Mouse (Mus musculus): ENCODE results near the gene Tmem119.

DNA sequence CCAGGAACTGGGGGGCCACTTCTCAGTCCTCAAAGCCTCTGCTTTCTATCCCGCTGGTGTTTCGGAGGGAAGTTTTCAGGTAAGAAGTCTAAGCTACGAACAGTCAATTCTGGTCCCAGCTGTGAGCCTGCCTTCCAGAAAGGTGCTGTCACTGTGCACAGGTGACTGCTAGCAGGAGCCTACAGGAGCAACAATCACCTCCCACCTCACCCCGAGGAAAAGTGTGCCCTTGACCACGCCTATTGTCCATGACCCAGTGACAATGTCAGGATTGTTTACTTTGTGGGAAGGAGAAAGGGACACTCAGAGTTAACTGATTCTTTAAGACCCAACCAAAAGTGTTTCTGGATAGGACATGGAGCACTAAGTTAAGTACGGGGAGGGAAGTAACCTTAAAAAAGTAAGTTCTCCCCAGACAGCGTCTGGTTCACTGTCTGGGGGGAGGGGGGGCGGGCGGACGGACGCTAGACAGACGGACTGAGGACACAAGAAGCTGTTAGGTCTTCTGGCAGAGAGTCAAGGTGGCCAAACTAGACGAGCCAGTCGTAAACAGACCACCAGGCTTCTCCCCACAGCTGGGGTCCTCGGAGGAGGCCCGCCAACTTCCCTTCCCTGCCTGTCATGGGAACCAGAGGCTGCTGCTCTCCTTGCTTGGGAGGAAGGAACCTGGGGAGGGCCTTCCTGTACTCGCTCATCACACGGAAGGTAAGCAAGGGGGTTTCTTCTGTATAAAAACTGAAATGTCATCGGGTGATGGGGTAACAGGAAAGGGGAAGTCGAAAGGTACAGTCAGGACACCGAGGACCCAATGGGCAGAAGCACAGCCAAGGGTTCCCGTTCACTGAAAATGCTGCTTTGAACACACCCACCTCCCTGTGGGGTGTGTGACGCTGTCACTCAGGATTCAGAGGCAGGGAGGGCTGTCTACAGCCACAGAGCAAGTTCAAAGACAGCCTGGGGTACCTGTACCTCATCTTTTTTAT is 41.2 kb upstream of the Tmem119 start:
- TF ChIP-seq CTCF (IDR thresholded peaks at IDR 0.05; ENCODE audit: low read depth) = no peak
- no peak for TF ChIP-seq EP300 (IDR thresholded peaks at IDR 0.05; ENCODE audit: low read depth)

Measured in liver, postnatal 0 days (tissue).